Mouse (Mus musculus) G1E (cell line): ENCODE data around the gene Phactr4.

Source experiments
- CTCF ChIP-seq: IDR thresholded peaks from 2 replicates; pipeline ENCODE4 v1.5.1; 2012; ENCODE audit warnings: low read depth, low read length, inconsistent platforms, mixed read lengths
- GATA1 ChIP-seq: IDR thresholded peaks from 2 replicates; pipeline ENCODE4 v1.6.1; 2012; ENCODE audit warnings: borderline replicate concordance, low read length, inconsistent platforms, mixed read lengths
- GATA2 ChIP-seq: IDR thresholded peaks from 2 replicates; pipeline ENCODE4 v1.6.1; 2012; ENCODE audit warnings: low read depth, low read length, inconsistent platforms, borderline replicate concordance
- POLR2AphosphoS5 ChIP-seq: IDR thresholded peaks from 2 replicates; pipeline ENCODE4 v1.6.1; 2012; ENCODE audit warnings: low read depth, low read length, inconsistent platforms; ENCODE audit not compliant: insufficient replicate concordance
- TAL1 ChIP-seq: conservative IDR thresholded peaks from 2 replicates; pipeline ENCODE4 v1.6.1; 2012; ENCODE audit warnings: low read depth, low read length, inconsistent platforms, mixed read lengths

DNA sequence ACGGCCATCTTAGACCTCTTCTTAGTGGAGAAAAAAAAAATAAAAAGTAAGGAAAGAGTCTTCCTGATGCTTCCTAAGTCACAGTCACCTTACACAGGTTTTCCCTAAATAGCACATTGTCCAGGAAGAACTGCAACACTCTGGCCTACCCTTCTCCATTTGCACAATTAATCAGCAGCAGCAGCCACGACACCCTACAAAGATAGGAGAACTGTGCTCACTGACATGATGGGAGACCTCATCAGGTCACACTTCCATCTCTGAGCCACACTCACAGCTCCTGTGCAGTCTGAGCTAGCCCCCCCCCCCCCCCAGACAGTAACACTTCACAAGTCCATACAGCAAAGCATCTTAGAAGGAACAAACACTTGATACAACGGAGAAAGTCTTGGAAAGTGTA lies 25.2 kb downstream of the Phactr4 start:
- TF ChIP-seq CTCF (no peak), TAL1 (no peak), GATA1 (no peak), POLR2AphosphoS5 (no peak), GATA2 (no peak)
